In genomic region chr11:70213736-70214135, GRCm38 (mm10) we compare ENCODE assay signal across 8 mouse cellular contexts. TPM values are rescaled to one million over a fixed set of nuclear protein-coding genes. Genes with fewer than 3 reads are reported as not detected.
DNase-seq lines count a peak whose midpoint lies in the region; ATAC-seq and TF ChIP-seq lines count a peak whose summit lies in the region.

No protein-coding gene starts in this region.

- TF ChIP-seq CTCF in thymus, adult 2 months (IDR thresholded peaks at IDR 0.05; ENCODE audit: borderline replicate concordance, control insufficient read depth, extremely low read depth, insufficient read depth, low read length, poor library complexity): no peak

- no peaks in the 10 kb centered on the region for H3K9me3 ChIP-seq in forebrain, embryonic 16.5 days (ENCODE audit: control insufficient read depth, low read length)
- H3K9me3 ChIP-seq in liver, embryonic 13.5 days (replicated peaks): no peaks in the 10 kb centered on the region

- DNase-seq in kidney, adult 18-20 months: peak; percentile 53
- no peak for DNase-seq in kidney, postnatal 10 days
- peak; percentile 81 for DNase-seq in cerebellum, adult 11 months
- no peak for DNase-seq in liver, embryonic 13.5 days
- no peak for DNase-seq in thymus, adult 2 months
- DNase-seq in urinary bladder, postnatal 14 days (ENCODE audit: low spot score): no peak
- DNase-seq in retina, postnatal 1 day: no peak

- ATAC-seq in forebrain, embryonic 16.5 days: 0 out of 2 replicates have a peak, but pooled peaks have one; percentile 31
- ATAC-seq in liver, embryonic 13.5 days (ENCODE audit: low read depth): no peak

- peaks cover 44% of the 10 kb centered on the region for H3K27me3 ChIP-seq in forebrain, embryonic 16.5 days (replicated peaks; ENCODE audit: control insufficient read depth, insufficient read depth, low read length)
- peaks cover 68% of the 10 kb centered on the region for H3K27me3 ChIP-seq in liver, embryonic 13.5 days
- H3K27me3 ChIP-seq in thymus, adult 2 months (ENCODE audit: control insufficient read depth, insufficient read depth, low read length): peaks cover 12% of the 10 kb centered on the region

- H3K9ac ChIP-seq in forebrain, embryonic 16.5 days (replicated peaks; ENCODE audit: low read depth, low read length): peak overlapping the region; percentile 56; the same call in 1 of the 2 replicates
- H3K9ac ChIP-seq in liver, embryonic 13.5 days: 0 out of 2 replicates have a peak overlapping the region, but pooled peaks have one; percentile 1

- peaks cover 21% of the 10 kb centered on the region for H3K4me1 ChIP-seq in forebrain, embryonic 16.5 days (replicated peaks; ENCODE audit: control insufficient read depth, insufficient read depth, low read length)
- peaks cover 26% of the 10 kb centered on the region for H3K4me1 ChIP-seq in liver, embryonic 13.5 days (replicated peaks)
- H3K4me1 ChIP-seq in thymus, adult 2 months (replicated peaks; ENCODE audit: control insufficient read depth, insufficient read depth, low read length): no peaks in the 10 kb centered on the region

- WGBS in forebrain, embryonic 16.5 days: 3% methylated on average over 26 of the region's 26 CpGs
- WGBS in liver, embryonic 13.5 days (ENCODE audit: insufficient replicate concordance): 9% methylated on average over 26 of the region's 26 CpGs
- 6% methylated on average over 26 of the region's 26 CpGs for WGBS in thymus, adult 2 months

- H3K36me3 ChIP-seq in forebrain, embryonic 16.5 days (ENCODE audit: control insufficient read depth, insufficient read depth): peaks cover 4% of the 10 kb centered on the region; the same call in 1 of the 2 replicates
- H3K36me3 ChIP-seq in liver, embryonic 13.5 days: peaks cover 14% of the 10 kb centered on the region; the same call in 1 of the 2 replicates
- H3K36me3 ChIP-seq in thymus, adult 2 months (ENCODE audit: control insufficient read depth, insufficient read depth, low read length): no peaks in the 10 kb centered on the region

- peak overlapping the region; percentile 65 for H3K4me2 ChIP-seq in forebrain, embryonic 16.5 days (ENCODE audit: low read length)
- H3K4me2 ChIP-seq in liver, embryonic 13.5 days: peak overlapping the region; percentile 56

- TF ChIP-seq POLR2A in thymus, adult 2 months (IDR thresholded peaks at IDR 0.05; ENCODE audit: control insufficient read depth, extremely low read depth, insufficient read depth, low read length, poor library complexity): no peak

- peak overlapping the region; percentile 42 for H3K4me3 ChIP-seq in forebrain, embryonic 16.5 days (replicated peaks; ENCODE audit: low read length)
- peak overlapping the region; percentile 39 for H3K4me3 ChIP-seq in liver, embryonic 13.5 days (replicated peaks)
- no peak overlapping the region for H3K4me3 ChIP-seq in thymus, adult 2 months (ENCODE audit: control insufficient read depth, insufficient read depth, low read length)

- H3K27ac ChIP-seq in forebrain, embryonic 16.5 days (ENCODE audit: low read length): no peak overlapping the region
- H3K27ac ChIP-seq in liver, embryonic 13.5 days: no peak overlapping the region
- H3K27ac ChIP-seq in thymus, adult 2 months (ENCODE audit: control insufficient read depth, insufficient read depth, low read length): no peak overlapping the region

RNA-seq across cellular contexts. Expression of gene Slc16a11, which starts 1.2 kb away (rescaled TPM):
- 3.1 and 4.8 TPM in 2 replicates for polyA plus RNA-seq in forebrain, embryonic 16.5 days (2015; fragmentation: Nextera tagmentation; extraction: Ambion mirVana)
- polyA plus RNA-seq in liver, embryonic 13.5 days (2015; fragmentation: Nextera tagmentation; extraction: Ambion mirVana): 0.73 and 0.83 TPM in 2 replicates
- 4.5 and 5.3 TPM in 2 replicates for polyA plus RNA-seq in thymus, adult 2 months (2012; rRNA removed)

RNA-seq across cellular contexts. Expression of gene Slc16a13, which starts 7.1 kb away (rescaled TPM):
- 13.2 and 14.8 TPM in 2 replicates for polyA plus RNA-seq in forebrain, embryonic 16.5 days (2015; fragmentation: Nextera tagmentation; extraction: Ambion mirVana)
- polyA plus RNA-seq in liver, embryonic 13.5 days (2015; fragmentation: Nextera tagmentation; extraction: Ambion mirVana): 4.8 and 7.5 TPM in 2 replicates
- polyA plus RNA-seq in thymus, adult 2 months (2012; rRNA removed): 2.9 and 6.1 TPM in 2 replicates

RNA-seq across cellular contexts. Expression of gene Bcl6b, which starts 15.9 kb away (rescaled TPM):
- polyA plus RNA-seq in forebrain, embryonic 16.5 days (2015; fragmentation: Nextera tagmentation; extraction: Ambion mirVana): 6.9 and 8.1 TPM in 2 replicates
- 1.6 and 1.8 TPM in 2 replicates for polyA plus RNA-seq in liver, embryonic 13.5 days (2015; fragmentation: Nextera tagmentation; extraction: Ambion mirVana)
- polyA plus RNA-seq in thymus, adult 2 months (2012; rRNA removed): 0.97 and 1.6 TPM in 2 replicates

RNA-seq across cellular contexts. Expression of gene 0610010K14Rik, which starts 24.0 kb away (rescaled TPM):
- polyA plus RNA-seq in forebrain, embryonic 16.5 days (2015; fragmentation: Nextera tagmentation; extraction: Ambion mirVana): 174 and 180 TPM in 2 replicates
- 82.5 and 85.7 TPM in 2 replicates for polyA plus RNA-seq in liver, embryonic 13.5 days (2015; fragmentation: Nextera tagmentation; extraction: Ambion mirVana)
- 150 and 153 TPM in 2 replicates for polyA plus RNA-seq in thymus, adult 2 months (2012; rRNA removed)

RNA-seq across cellular contexts. Expression of gene Gm21988, which starts 25.9 kb away (rescaled TPM):
- 13.2 and 14.6 TPM in 2 replicates for polyA plus RNA-seq in forebrain, embryonic 16.5 days (2015; fragmentation: Nextera tagmentation; extraction: Ambion mirVana)
- polyA plus RNA-seq in liver, embryonic 13.5 days (2015; fragmentation: Nextera tagmentation; extraction: Ambion mirVana): 6.5 and 7.1 TPM in 2 replicates
- 11.1 and 11.6 TPM in 2 replicates for polyA plus RNA-seq in thymus, adult 2 months (2012; rRNA removed)

Comparison
In these comparisons a context has a peak if more than half of its experiments do, and no peak if none do; other contexts are left out.
1. DNase-seq: peak in kidney, adult 18-20 months (single experiment) and cerebellum, adult 11 months (single experiment); none in kidney, postnatal 10 days (single experiment), liver, embryonic 13.5 days (single experiment), thymus, adult 2 months (single experiment), urinary bladder, postnatal 14 days (single experiment) and retina, postnatal 1 day (single experiment).